Mouse (Mus musculus) stomach, embryonic 14.5 days (tissue): ENCODE results near the gene Tshr. TPM values are rescaled to one million over a fixed set of nuclear protein-coding genes. Genes with fewer than 3 reads are reported as not detected.

Experiments
- ATAC-seq: fragments of 200-750 bp; cut with Nextera tagmentation; 2 replicates; pipeline ENCODE4 v1.8.0; 2017; ENCODE audit warnings: low read depth, moderate TSS enrichment; ENCODE audit not compliant: insufficient number of reproducible peaks, insufficient read depth, low FRiP score
- H3K27ac ChIP-seq: fragments of 300-500 bp; sonication (generic); 2 replicates; pipeline ENCODE4 v1.5.1; 2014; ENCODE audit warnings: mild to moderate bottlenecking, low read length, moderate library complexity, mixed read lengths
- H3K27me3 ChIP-seq: fragments of 300-500 bp; sonication (generic); 2 replicates; pipeline ENCODE4 v1.6.1; 2014; ENCODE audit warnings: low read length, control low read depth, mixed read lengths; ENCODE audit not compliant: control insufficient read depth, insufficient read depth
- H3K36me3 ChIP-seq: fragments of 300-500 bp; sonication (generic); 2 replicates; pipeline ENCODE4 v1.6.1; 2014; ENCODE audit warnings: mild to moderate bottlenecking, control low read depth, low read length, moderate library complexity, mixed read lengths; ENCODE audit not compliant: control insufficient read depth, insufficient read depth
- H3K4me1 ChIP-seq: fragments of 300-500 bp; sonication (generic); 2 replicates; pipeline ENCODE4 v1.6.1; 2014; ENCODE audit warnings: low read length, control low read depth, mixed read lengths; ENCODE audit not compliant: control insufficient read depth, insufficient read depth
- H3K4me2 ChIP-seq: fragments of 300-500 bp; sonication (generic); replicated peaks from 2 replicates; pipeline ENCODE4 v1.6.1; 2014; ENCODE audit warnings: low read depth, low read length, control low read depth
- H3K4me3 ChIP-seq: fragments of 300-500 bp; sonication (generic); 2 replicates; pipeline ENCODE4 v1.5.1; 2014; ENCODE audit warnings: low read depth, low read length, control low read depth
- H3K9ac ChIP-seq: fragments of 300-500 bp; sonication (generic); replicated peaks from 2 replicates; pipeline ENCODE4 v1.6.1; 2014; ENCODE audit warnings: low read depth, mild to moderate bottlenecking, control low read depth, low read length, moderate library complexity, mixed read lengths
- H3K9me3 ChIP-seq: fragments of 300-500 bp; sonication (generic); 2 replicates; pipeline ENCODE4 v1.6.1; 2016; ENCODE audit warnings: low read depth, low read length, control low read depth; ENCODE audit not compliant: control insufficient read depth
- WGBS: fragments of 180-500 bp; shearing (Covaris S2); extraction: QIAGEN DNeasy Blood & Tissue Kit; methylation state at CpG from one replicate; pipeline ENCODE4 v1.1.7; 2014; 5-methylcytosine and 5-hydroxymethylcytosine counted together
- polyA plus RNA-seq: library from polyadenylated mRNA; unstranded; fragments of >200 nt; fragmentation: Nextera tagmentation; extraction: Ambion mirVana; gene quantifications from 2 replicates; pipeline ENCODE4 v1.2.1, GENCODE M21; 2014

The Tshr gene
- polyA plus RNA-seq, 1 experiment from 2014 or later, result 0.56 TPM

- H3K4me1 ChIP-seq, result peaks cover 13% of the 10 kb centered on the region
- no peaks in the 10 kb centered on the region for H3K27me3 ChIP-seq
- no peak for ATAC-seq
- WGBS, result 44% methylated on average over 3 of the region's 3 CpGs
- H3K9ac ChIP-seq, result no peak overlapping the region
- peak overlapping the region; percentile 52 for H3K4me3 ChIP-seq
- no peak overlapping the region for H3K27ac ChIP-seq
- no peaks in the 10 kb centered on the region for H3K9me3 ChIP-seq
- peak overlapping the region; percentile 58 for H3K4me2 ChIP-seq
- H3K36me3 ChIP-seq, result peaks cover 22% of the 10 kb centered on the region; the same call in 1 of the 2 replicates
Observed at GRCm38 (mm10) chr12:91587077-91587476, 202.7 kb downstream of the Tshr start.

GRCm38 (mm10) chr12:91587491-91588033 lies 203.2 kb downstream of the Tshr start:
- H3K4me2 ChIP-seq, result peak overlapping the region; percentile 58
- no peaks in the 10 kb centered on the region for H3K9me3 ChIP-seq
- WGBS, result 4% methylated on average over 5 of the region's 5 CpGs
- H3K4me1 ChIP-seq, result peaks cover 13% of the 10 kb centered on the region
- no peaks in the 10 kb centered on the region for H3K27me3 ChIP-seq
- peak overlapping the region; percentile 100 for H3K9ac ChIP-seq
- peaks cover 22% of the 10 kb centered on the region; the same call in 1 of the 2 replicates for H3K36me3 ChIP-seq
- no peak for ATAC-seq
- H3K4me3 ChIP-seq, result peak overlapping the region; percentile 52
- peak overlapping the region; percentile 100 for H3K27ac ChIP-seq

DNA sequence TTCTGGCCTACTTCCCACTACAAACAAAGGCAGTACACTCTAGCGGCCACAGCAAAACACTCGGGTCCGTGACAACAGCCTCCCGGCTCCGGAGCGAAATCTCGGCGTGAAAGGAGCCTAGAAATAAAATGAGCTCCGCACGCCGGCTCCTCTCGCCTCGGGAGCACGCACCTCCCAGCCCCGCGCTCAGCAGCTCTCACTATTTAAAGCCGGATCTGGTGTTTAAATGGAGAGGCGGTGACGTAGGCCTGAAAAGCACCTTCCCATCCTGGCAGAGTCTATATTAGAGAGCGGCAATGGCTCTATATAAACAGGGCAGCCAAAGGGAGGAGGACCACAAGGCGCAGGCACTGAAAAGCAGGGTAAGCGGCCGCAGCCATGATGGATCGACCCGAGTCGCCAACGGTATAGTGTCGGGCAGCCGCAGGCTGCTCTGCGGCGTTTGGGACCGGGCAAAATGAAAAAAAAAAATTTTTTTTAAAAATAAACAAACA lies 203.9 kb downstream of the Tshr start:
- peak overlapping the region; percentile 52 for H3K4me3 ChIP-seq
- peaks cover 17% of the 10 kb centered on the region; the same call in 1 of the 2 replicates for H3K36me3 ChIP-seq
- peak overlapping the region; percentile 100 for H3K9ac ChIP-seq
- ATAC-seq, result peak; percentile 92
- no peaks in the 10 kb centered on the region for H3K27me3 ChIP-seq
- peaks cover 13% of the 10 kb centered on the region for H3K4me1 ChIP-seq
- no peaks in the 10 kb centered on the region for H3K9me3 ChIP-seq
- H3K4me2 ChIP-seq, result peak overlapping the region; percentile 58
- peak overlapping the region; percentile 100 for H3K27ac ChIP-seq
- under 1% methylated on average over 32 of the region's 32 CpGs for WGBS

GRCm38 (mm10) chr12:91588670-91589541 lies 204.5 kb downstream of the Tshr start:
- Histone ChIP-seq H3K9me3 (no peaks in the 10 kb centered on the region), H3K27ac (peak overlapping the region; percentile 100), H3K4me1 (peaks cover 13% of the 10 kb centered on the region), H3K4me3 (peak overlapping the region; percentile 52), H3K27me3 (no peaks in the 10 kb centered on the region), H3K4me2 (peak overlapping the region; percentile 58; the same call in 1 of the 2 replicates), H3K9ac (peak overlapping the region; percentile 100), H3K36me3 (peaks cover 14% of the 10 kb centered on the region; the same call in 1 of the 2 replicates)
- WGBS, result under 1% methylated on average over 59 of the region's 83 CpGs
- ATAC-seq, result no peak

DNA sequence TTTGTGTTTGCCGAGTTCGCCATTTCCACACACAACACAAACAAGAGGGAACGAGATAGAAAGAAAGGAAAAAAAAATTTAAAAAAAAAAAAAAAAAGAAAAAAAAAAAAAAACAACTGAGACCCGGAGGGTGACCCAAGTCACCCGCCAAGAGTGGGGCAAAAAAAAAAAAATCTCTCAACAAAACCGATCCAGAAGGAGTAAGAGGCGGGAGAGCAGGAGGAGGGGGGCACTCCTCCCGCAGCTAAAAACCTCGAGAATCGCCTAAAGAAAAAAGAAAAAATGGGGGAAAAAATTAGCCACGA lies 205.1 kb downstream of the Tshr start:
- WGBS, result 0% methylated on average over 11 of the region's 11 CpGs
- no peak for ATAC-seq
- Histone ChIP-seq H3K4me2 (no peak overlapping the region), H3K4me1 (peaks cover 13% of the 10 kb centered on the region), H3K27ac (peak overlapping the region; percentile 100), H3K9me3 (no peaks in the 10 kb centered on the region), H3K9ac (peak overlapping the region; percentile 100), H3K4me3 (peak overlapping the region; percentile 52), H3K36me3 (peaks cover 11% of the 10 kb centered on the region; the same call in 1 of the 2 replicates), H3K27me3 (no peaks in the 10 kb centered on the region)

- Histone ChIP-seq H3K27me3 (no peaks in the 10 kb centered on the region), H3K9me3 (no peaks in the 10 kb centered on the region), H3K9ac (peak within 1 kb of the TSS; percentile 100), H3K4me2 (peak within 1 kb of the TSS; percentile 42), H3K36me3 (peaks cover 7% of the 10 kb centered on the region; the same call in 1 of the 2 replicates), H3K27ac (peak within 1 kb of the TSS; percentile 100), H3K4me1 (peaks cover 13% of the 10 kb centered on the region), H3K4me3 (peak within 1 kb of the TSS; percentile 52)
- ATAC-seq, result peak; percentile 85
- WGBS, result under 1% methylated on average over 90 of the region's 99 CpGs
Observed at GRCm38 (mm10) chr12:91589847-91590690, 205.7 kb downstream of the Tshr start, which contains the start of gene Gtf2a1. Gene Gtf2a1 (minus strand): TSS chr12:91590487.

GRCm38 (mm10) chr12:91590716-91591115 lies 206.4 kb downstream of the Tshr start:
- Histone ChIP-seq H3K4me2 (peak overlapping the region; percentile 42), H3K9me3 (no peaks in the 10 kb centered on the region), H3K36me3 (peaks cover 3% of the 10 kb centered on the region; the same call in 1 of the 2 replicates), H3K27me3 (no peaks in the 10 kb centered on the region), H3K4me3 (peak overlapping the region; percentile 52), H3K4me1 (peaks cover 13% of the 10 kb centered on the region), H3K9ac (peak overlapping the region; percentile 69), H3K27ac (peak overlapping the region; percentile 98)
- no peak for ATAC-seq
- 29% methylated on average over 6 of the region's 6 CpGs for WGBS

- Histone ChIP-seq H3K27ac (peak overlapping the region; percentile 98), H3K9ac (peak overlapping the region; percentile 69; the same call in 1 of the 2 replicates), H3K4me1 (peaks cover 13% of the 10 kb centered on the region), H3K4me3 (peak overlapping the region; percentile 52; the same call in 1 of the 2 replicates), H3K4me2 (peak overlapping the region; percentile 42), H3K9me3 (no peaks in the 10 kb centered on the region), H3K27me3 (no peaks in the 10 kb centered on the region), H3K36me3 (no peaks in the 10 kb centered on the region)
- ATAC-seq, result no peak
- 82% methylated on average over 1 of the region's 1 CpGs for WGBS
Observed at GRCm38 (mm10) chr12:91591191-91591590, 206.8 kb downstream of the Tshr start.
